Mouse (Mus musculus) erythroblast, embryonic 14.5 days (primary cell): ENCODE measurements around the gene Man1c1.

Experiments
- GATA1 ChIP-seq: IDR thresholded peaks from 2 replicates; pipeline ENCODE4 v1.6.1; 2012; ENCODE audit warnings: low read length, inconsistent platforms, mixed read lengths
- TAL1 ChIP-seq: IDR thresholded peaks from 3 replicates; pipeline ENCODE4 v1.6.1; 2012; ENCODE audit warnings: low read length, inconsistent platforms, mixed read lengths

- TF ChIP-seq GATA1 (no peak), TAL1 (no peak)
Measured at GRCm38 (mm10) chr4:134606054-134606453, 98.0 kb downstream of the Man1c1 start.
